In the genomic region with DNA sequence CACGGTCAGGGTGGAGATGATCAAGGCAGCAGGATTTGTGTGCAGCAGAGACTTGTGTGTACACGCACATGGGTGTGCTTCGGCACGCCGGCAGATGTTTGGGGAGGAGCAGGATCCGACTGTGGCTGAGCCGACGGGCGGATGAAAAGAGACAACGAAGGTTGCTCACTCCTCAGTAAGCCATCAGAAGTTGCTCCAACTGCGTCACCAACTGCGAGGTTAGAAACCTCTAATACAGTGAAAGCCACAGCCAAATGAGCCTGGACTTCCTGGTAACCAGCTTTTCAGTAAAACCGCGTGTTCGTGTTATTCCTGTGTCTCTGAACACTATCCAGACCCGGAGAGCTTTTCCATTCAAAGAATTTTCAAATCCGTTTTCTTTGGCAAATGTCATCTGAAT, we compare ENCODE assay signal across 33 mouse cellular contexts.
A peak's percentile ranks its signal among the peaks of the same experiment; 100 is the strongest.
DNase-seq lines count a peak whose midpoint lies in the region; ATAC-seq and TF ChIP-seq lines count a peak whose summit lies in the region.
"Had no signal": no experiment of that assay in that cellular context is flagged by ENCODE, and none has a peak within 500 bp of the region (broad histone marks: within the 10 kb centered on the region; RNA-seq: fewer than 3 reads in every experiment).

No protein-coding gene starts in this region.

- no peak overlapping the region for H3K27ac ChIP-seq in testis, adult 2 months (ENCODE audit: control insufficient read depth, insufficient read depth, low read depth, low read length)
- H3K27ac ChIP-seq in embryonic facial prominence, embryonic 15.5 days (replicated peaks), result peak overlapping the region; percentile 48; the same call in 1 of the 2 replicates
- H3K27ac ChIP-seq: embryonic facial prominence, embryonic 12.5 days; forebrain, embryonic 12.5 days; heart, embryonic 10.5 days; hindbrain, embryonic 12.5 days; hindbrain, postnatal 0 days; intestine, embryonic 15.5 days; layer of hippocampus, adult 2 months; left cerebral cortex, adult 2 months; limb, embryonic 13.5 days; liver, embryonic 13.5 days; midbrain, embryonic 15.5 days; neural tube, embryonic 15.5 days had no signal

- no peak for TF ChIP-seq POLR2A in testis, adult 2 months (IDR thresholded peaks at IDR 0.05; ENCODE audit: control insufficient read depth, low read depth, low read length)

- 0 out of 2 replicates have a peak, but pooled peaks have one; percentile 3 for TF ChIP-seq CTCF in testis, adult 2 months (IDR thresholded peaks at IDR 0.05; ENCODE audit: control insufficient read depth, insufficient read depth, insufficient replicate concordance, low read depth, low read length)

- DNase-seq in testis, postnatal 14 days (ENCODE audit: low spot score), result no peak
- peak; percentile 25 for DNase-seq in R1 (ENCODE audit: low read depth, low spot score)
- no peak for DNase-seq in T-cell, adult 2 months (ENCODE audit: low spot score)
- DNase-seq: adrenal gland, adult 8-10 months; B cell, adult 2 months; cerebellum, adult 8-10 months; cerebellum, postnatal 25 days; gastrocnemius, postnatal 14 days; heart, postnatal 36 days; kidney, adult 2 months; kidney, postnatal 36 days; liver, embryonic 13.5 days; lung, adult 18-20 months; lung, postnatal 4 days; right cerebral cortex, postnatal 25 days; thymus, postnatal 14 days had no signal

- H3K4me3 ChIP-seq in testis, adult 2 months (ENCODE audit: control insufficient read depth, low read depth, low read length), result no peak overlapping the region
- H3K4me3 ChIP-seq in embryonic facial prominence, embryonic 15.5 days (replicated peaks), result no peak overlapping the region
- H3K4me3 ChIP-seq: embryonic facial prominence, embryonic 12.5 days; forebrain, embryonic 12.5 days; heart, embryonic 10.5 days; hindbrain, embryonic 12.5 days; intestine, embryonic 15.5 days; layer of hippocampus, adult 2 months; left cerebral cortex, adult 2 months; limb, embryonic 13.5 days; liver, embryonic 13.5 days; midbrain, embryonic 15.5 days; neural tube, embryonic 15.5 days had no signal

- no peaks in the 10 kb centered on the region for H3K36me3 ChIP-seq in testis, adult 2 months (ENCODE audit: control insufficient read depth, insufficient read depth, low read length)
- no peaks in the 10 kb centered on the region for H3K36me3 ChIP-seq in embryonic facial prominence, embryonic 15.5 days
- H3K36me3 ChIP-seq: embryonic facial prominence, embryonic 12.5 days; forebrain, embryonic 12.5 days; heart, embryonic 10.5 days; hindbrain, embryonic 12.5 days; intestine, embryonic 15.5 days; limb, embryonic 13.5 days; liver, embryonic 13.5 days; midbrain, embryonic 15.5 days; neural tube, embryonic 15.5 days had no signal

- H3K27me3 ChIP-seq in testis, adult 2 months (ENCODE audit: control insufficient read depth, insufficient read depth, low read length), result no peaks in the 10 kb centered on the region
- no peaks in the 10 kb centered on the region for H3K27me3 ChIP-seq in embryonic facial prominence, embryonic 15.5 days
- H3K27me3 ChIP-seq: embryonic facial prominence, embryonic 12.5 days; forebrain, embryonic 12.5 days; hindbrain, embryonic 12.5 days; intestine, embryonic 15.5 days; limb, embryonic 13.5 days; liver, embryonic 13.5 days; midbrain, embryonic 15.5 days; neural tube, embryonic 15.5 days; Patski had no signal

- H3K9ac ChIP-seq in embryonic facial prominence, embryonic 15.5 days, result no peak overlapping the region
- H3K9ac ChIP-seq: embryonic facial prominence, embryonic 12.5 days; forebrain, embryonic 12.5 days; hindbrain, embryonic 12.5 days; intestine, embryonic 15.5 days; limb, embryonic 13.5 days; liver, embryonic 13.5 days; midbrain, embryonic 15.5 days; neural tube, embryonic 15.5 days had no signal

- H3K4me1 ChIP-seq in testis, adult 2 months (ENCODE audit: control insufficient read depth, insufficient read depth, low read length), result no peaks in the 10 kb centered on the region
- H3K4me1 ChIP-seq in embryonic facial prominence, embryonic 15.5 days, result no peaks in the 10 kb centered on the region; the same call in 1 of the 2 replicates
- H3K4me1 ChIP-seq: embryonic facial prominence, embryonic 12.5 days; forebrain, embryonic 12.5 days; liver, embryonic 13.5 days; midbrain, embryonic 15.5 days; neural tube, embryonic 15.5 days had no signal

- no peaks in the 10 kb centered on the region for H3K9me3 ChIP-seq in embryonic facial prominence, embryonic 15.5 days (replicated peaks)
- H3K9me3 ChIP-seq: embryonic facial prominence, embryonic 12.5 days; forebrain, embryonic 12.5 days; heart, embryonic 10.5 days; hindbrain, embryonic 12.5 days; intestine, embryonic 15.5 days; limb, embryonic 13.5 days; liver, embryonic 13.5 days; midbrain, embryonic 15.5 days; neural tube, embryonic 15.5 days had no signal

- WGBS in embryonic facial prominence, embryonic 15.5 days, result 66% methylated on average over 17 of the region's 17 CpGs

- ATAC-seq in embryonic facial prominence, embryonic 15.5 days (ENCODE audit: insufficient number of reproducible peaks, low FRiP score, low TSS enrichment, low read depth), result peak; percentile 70
- ATAC-seq in megakaryocyte progenitor cell, adult 5-6 weeks (replicated peaks; ENCODE audit: poor library complexity), result no peak
- ATAC-seq: activated CD4-positive, CD25-positive, alpha-beta regulatory T cell, adult 4 months; hindbrain, postnatal 0 days; intestine, embryonic 15.5 days; lung, postnatal 0 days; midbrain, embryonic 15.5 days; Patski had no signal

- no peak overlapping the region for H3K4me2 ChIP-seq in embryonic facial prominence, embryonic 15.5 days (replicated peaks)
- H3K4me2 ChIP-seq: embryonic facial prominence, embryonic 12.5 days; forebrain, embryonic 12.5 days; hindbrain, embryonic 12.5 days; intestine, embryonic 15.5 days; limb, embryonic 13.5 days; liver, embryonic 13.5 days; midbrain, embryonic 15.5 days; neural tube, embryonic 15.5 days had no signal
